Mouse (Mus musculus) skeletal muscle tissue, adult 2 months (tissue): ENCODE results near the gene Il21.

ENCODE experiments used
- DNase-seq: peaks from one replicate; pipeline ENCODE4 v3.0.0-alpha.2; 2012; ENCODE audit warnings: low read depth, low spot score

The Il21 gene

GRCm38 (mm10) chr3:37232586-37233222 is at the start of gene Il21:
Gene Il21 (minus strand): TSS chr3:37232636.
- no peak for DNase-seq

- DNase-seq, result no peak
These were observed 48.4 kb upstream of the Il21 start for GRCm38 (mm10) chr3:37280871-37281270.

GRCm38 (mm10) chr3:37280221-37280620 is 47.8 kb upstream of the Il21 start:
- no peak for DNase-seq

GRCm38 (mm10) chr3:37274661-37275060 is 42.2 kb upstream of the Il21 start:
- DNase-seq, result no peak

GRCm38 (mm10) chr3:37273092-37273491 is 40.7 kb upstream of the Il21 start:
- no peak for DNase-seq

GRCm38 (mm10) chr3:37271209-37271608 is 38.8 kb upstream of the Il21 start:
- no peak for DNase-seq

GRCm38 (mm10) chr3:37269926-37270325 is 37.5 kb upstream of the Il21 start:
- no peak for DNase-seq

GRCm38 (mm10) chr3:37268338-37268737 is 35.9 kb upstream of the Il21 start:
- DNase-seq, result no peak

- DNase-seq, result no peak
These were observed 27.0 kb upstream of the Il21 start for GRCm38 (mm10) chr3:37259331-37259999.

- no peak for DNase-seq
These were observed 25.3 kb upstream of the Il21 start for GRCm38 (mm10) chr3:37257776-37258175.

- DNase-seq, result no peak
These were observed 18.5 kb upstream of the Il21 start for GRCm38 (mm10) chr3:37250967-37251366.

GRCm38 (mm10) chr3:37235025-37235424 is 2.6 kb upstream of the Il21 start:
- no peak for DNase-seq

- no peak for DNase-seq
These were observed 1.3 kb downstream of the Il21 start for GRCm38 (mm10) chr3:37231153-37231552.

GRCm38 (mm10) chr3:37229082-37229829 is 3.2 kb downstream of the Il21 start:
- no peak for DNase-seq

- DNase-seq, result no peak
These were observed 7.3 kb downstream of the Il21 start for GRCm38 (mm10) chr3:37225124-37225523.

GRCm38 (mm10) chr3:37219071-37219470 is 13.4 kb downstream of the Il21 start:
- no peak for DNase-seq

- peak; percentile 4 for DNase-seq
These were observed 27.1 kb downstream of the Il21 start for GRCm38 (mm10) chr3:37205226-37205800.

GRCm38 (mm10) chr3:37204556-37204955 is 27.9 kb downstream of the Il21 start:
- peak; percentile 13 for DNase-seq

- DNase-seq, result peak; percentile 79
These were observed 28.4 kb downstream of the Il21 start for GRCm38 (mm10) chr3:37203984-37204428.

GRCm38 (mm10) chr3:37202856-37203255 is 29.6 kb downstream of the Il21 start:
- no peak for DNase-seq

GRCm38 (mm10) chr3:37201122-37201916 is 31.1 kb downstream of the Il21 start:
- no peak for DNase-seq
